Mouse (Mus musculus) B cell, adult 2 months (primary cell): Measurements from ENCODE around the gene Gm17361.
"Not testable (repeated sequence)": the region's sequence is repeated elsewhere in the genome, so short reads cannot be mapped to it uniquely, and the experiment has no call there.

Experiments used
- DNase-seq, 2 experiments: peaks; one replicate each; pipeline ENCODE4 v3.0.0; 2022

Gene Gm17361

DNA sequence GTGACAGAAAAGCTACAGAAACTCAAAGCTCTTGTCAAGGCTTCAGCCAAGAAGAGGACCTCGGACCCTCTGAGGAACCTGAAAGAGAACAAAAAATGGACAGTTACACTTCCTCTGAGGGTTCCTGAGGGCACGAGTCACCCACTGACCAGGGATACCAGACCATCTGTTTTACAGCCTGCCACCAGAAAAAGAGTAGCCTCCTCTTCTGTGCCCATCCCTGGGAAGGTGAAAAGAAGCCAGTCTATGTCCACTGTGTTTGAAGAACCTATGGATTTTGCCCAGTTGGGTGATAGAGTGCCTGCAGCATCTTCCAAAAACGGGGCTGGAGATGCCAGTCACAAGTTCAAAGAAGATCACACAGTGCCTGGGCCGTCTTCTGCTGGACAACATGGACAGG lies at the start of gene Gm17361:
TSS of gene Gm17361 (plus strand) at position 301 of the 400 bp plus-strand sequence.
- DNase-seq, result not testable (repeated sequence)
